Mouse (Mus musculus) c-Kit-positive CD71-negative TER-119-negative erythroid progenitor cells, embryonic 14.5 days (primary cell): ENCODE measurements at regions not wholly inside any gene's neighbourhood (a gene's known extent, or its start where the extent isn't known, plus 50 kb on each side); places are given as distances from the start of the nearest gene placed in this dataset.
"Not testable (repeated sequence)": the region's sequence is repeated elsewhere in the genome, so short reads cannot be mapped to it uniquely, and the experiment has no call there.

ENCODE experiments used
- DNase-seq: peaks from one replicate; pipeline ENCODE4 v3.0.0-alpha.2; 2013; ENCODE audit warnings: low read depth

GRCm38 (mm10) chr12:113241373-113242193 is 55.9 kb downstream of the Tmem121 start:
- no peak for DNase-seq

DNA sequence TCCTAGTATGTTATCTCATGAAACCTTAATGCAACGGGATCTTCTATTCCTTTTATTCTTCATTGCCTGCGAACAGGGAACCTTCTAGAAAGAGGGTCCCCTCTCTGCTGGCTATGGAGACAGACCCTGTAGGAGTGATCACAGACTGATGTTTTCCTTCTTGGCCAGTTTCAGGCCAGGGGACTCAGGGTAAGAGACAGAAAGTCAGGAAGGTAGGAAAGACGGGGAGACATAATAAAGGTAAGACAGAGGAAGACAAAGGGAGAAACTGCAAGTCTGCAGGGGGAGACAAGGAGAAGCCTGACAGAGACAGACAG is 56.4 kb downstream of the Tmem121 start:
- DNase-seq: no peak

GRCm38 (mm10) chr12:113244685-113245084 is 59.0 kb downstream of the Tmem121 start:
- DNase-seq: no peak

DNA sequence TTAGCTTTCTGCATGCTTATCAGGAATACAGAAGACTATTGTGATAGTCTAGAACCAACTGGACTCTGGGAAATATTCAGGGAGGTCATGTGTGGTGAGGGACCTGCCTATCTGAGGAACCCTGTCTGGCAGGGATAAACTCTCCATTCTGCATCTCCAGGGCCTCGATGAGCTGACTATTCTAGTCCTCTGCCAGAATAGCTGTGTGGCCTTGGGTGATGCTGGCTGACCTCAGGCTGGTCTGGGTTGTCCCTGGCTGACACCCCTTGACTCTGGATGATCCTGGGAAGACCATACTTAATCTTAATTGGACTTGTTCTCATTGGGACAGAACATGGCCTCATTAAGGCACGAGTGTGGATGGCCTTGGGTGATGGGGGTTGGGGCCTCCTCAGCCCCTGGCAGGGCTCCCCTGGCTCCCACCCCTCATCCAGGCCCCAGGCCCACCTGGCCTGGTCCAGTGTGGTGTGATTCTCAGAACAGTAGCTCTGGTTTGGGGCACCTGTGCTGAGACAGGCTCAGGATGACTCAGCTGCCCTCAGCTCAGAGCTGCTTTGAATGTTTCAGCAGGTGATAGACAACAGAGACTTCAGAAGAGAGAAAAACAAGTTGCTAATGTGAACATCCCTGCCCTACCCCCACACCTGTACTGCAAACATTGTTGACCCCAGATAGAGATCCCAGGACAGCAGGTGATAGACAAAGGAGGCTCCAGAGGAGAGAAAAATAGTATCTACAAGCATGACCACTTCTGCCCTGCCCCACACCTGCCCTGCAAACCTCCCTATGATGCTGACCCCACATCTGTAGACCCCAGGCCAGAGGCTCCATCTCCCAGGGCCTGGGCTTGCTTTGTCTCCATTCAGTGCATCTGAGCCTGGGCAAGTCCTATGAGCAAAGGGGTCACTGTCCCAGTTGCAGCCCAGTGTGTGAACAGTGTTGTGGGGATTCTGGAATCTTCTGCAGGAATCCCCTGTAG is 68.0 kb downstream of the Tmem121 start:
- not testable (repeated sequence) for DNase-seq

DNA sequence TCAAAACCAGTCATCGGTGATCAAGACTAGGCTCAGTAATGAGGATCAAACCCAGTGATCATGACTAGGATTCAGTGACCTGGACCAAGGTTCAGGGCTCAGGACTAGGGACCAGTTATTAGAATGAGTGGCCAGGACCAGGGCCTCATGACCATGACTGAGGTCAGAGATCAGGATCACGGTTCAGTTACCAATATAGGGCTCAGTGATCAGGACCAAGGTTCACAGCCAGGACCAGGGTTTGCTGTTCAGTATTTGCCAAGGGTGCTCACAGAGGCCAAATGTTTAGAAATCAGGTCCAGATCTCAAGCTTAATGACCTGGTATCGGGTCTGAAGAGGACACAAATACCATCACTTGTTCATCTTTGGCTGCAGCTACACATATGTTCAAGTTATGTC is 69.6 kb downstream of the Tmem121 start:
- DNase-seq: no peak

DNA sequence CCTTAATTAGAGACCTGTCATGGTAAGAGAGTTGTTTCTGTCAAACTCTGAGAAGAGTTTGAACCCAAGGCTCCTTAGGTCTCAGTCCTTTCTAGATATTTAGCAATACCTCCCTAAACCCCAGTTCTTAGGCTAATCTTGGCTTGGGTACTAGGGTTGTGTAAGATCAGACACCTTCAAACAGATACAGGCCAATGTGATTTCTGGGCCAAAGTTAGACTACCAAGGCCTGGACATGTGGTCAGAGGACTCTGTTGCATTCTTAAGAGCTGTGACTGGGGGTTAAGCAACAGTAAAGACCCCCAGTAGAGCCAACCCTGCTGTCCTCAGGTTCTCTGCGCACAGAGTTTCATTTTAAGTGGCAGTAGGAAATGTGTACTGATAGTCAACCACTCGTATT is 70.9 kb downstream of the Tmem121 start:
- no peak for DNase-seq

- no peak for DNase-seq
These were observed 71.5 kb downstream of the Tmem121 start for GRCm38 (mm10) chr12:113257243-113257642.

DNA sequence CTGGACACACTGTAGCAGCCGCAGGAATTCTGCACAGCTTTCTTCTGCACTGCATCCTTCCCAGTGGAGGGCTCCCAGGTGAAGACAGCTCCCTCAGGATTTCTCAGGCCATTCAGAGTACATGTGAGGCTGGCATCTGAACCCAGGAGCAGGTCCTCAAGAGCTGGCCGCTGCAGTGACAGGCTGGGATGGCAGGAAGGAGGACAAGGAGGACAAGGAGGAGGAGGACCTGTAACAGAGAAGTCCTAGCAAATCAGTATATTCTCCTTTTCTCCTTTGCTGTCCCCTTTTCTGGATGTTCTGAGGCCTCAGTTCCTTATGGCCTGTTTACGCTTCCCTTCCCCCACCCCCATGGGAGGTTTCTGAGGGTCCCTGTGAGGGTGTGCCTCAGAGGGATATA is 73.7 kb downstream of the Tmem121 start:
- no peak for DNase-seq

- DNase-seq: no peak
These were observed 74.6 kb downstream of the Tmem121 start for GRCm38 (mm10) chr12:113260304-113260703.

- DNase-seq: no peak
These were observed 90.2 kb downstream of the Tmem121 start for GRCm38 (mm10) chr12:113275934-113276333.

DNA sequence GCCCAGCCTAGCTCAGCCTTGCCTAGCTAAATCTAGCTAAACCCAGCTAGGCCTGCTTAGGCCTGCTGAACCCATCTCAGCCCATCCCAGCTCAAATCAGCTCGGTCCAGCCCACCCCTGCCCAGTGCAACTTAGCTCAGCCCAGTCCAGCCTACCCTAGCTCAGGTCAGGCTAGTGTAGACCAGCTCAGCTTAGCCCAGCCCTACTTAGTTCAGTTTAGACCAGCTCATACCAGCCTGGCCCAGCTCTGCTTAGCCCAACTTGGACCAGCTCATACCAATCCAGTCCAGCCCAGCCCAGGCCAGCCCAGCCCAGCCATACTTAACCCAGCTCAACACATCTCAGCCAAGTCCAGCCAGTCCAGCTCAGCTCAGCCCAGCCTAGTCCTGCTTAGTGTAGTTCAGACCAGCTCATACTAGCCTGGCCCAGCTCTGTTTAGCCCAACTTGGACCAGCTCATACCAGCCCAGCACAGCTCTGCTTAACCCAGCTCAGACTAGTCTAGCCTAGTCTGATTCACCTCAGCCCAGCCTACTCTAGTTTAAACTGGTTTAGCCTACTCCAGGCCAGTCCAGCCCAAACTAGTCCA is 90.7 kb downstream of the Tmem121 start:
- no peak for DNase-seq

DNA sequence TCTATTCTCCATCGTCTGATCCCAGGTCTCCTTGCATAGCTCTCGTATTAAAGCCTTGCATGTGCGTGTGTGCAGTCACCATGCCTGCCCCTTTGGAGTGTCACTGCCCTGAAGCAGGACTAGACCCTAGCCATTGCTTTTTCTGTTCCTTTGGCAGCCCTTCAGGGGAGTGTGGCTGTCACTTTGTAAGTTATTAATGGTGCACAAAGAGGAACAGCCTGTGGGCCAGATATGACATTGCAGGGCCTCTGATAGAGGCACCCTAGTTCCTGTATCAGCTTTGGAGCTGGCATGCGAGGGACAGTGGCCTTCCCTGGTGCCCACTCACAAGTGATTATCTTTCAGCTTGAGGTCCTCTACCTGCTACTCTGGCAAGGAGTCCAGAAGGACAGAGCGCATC is 92.0 kb downstream of the Tmem121 start:
- DNase-seq: no peak

DNA sequence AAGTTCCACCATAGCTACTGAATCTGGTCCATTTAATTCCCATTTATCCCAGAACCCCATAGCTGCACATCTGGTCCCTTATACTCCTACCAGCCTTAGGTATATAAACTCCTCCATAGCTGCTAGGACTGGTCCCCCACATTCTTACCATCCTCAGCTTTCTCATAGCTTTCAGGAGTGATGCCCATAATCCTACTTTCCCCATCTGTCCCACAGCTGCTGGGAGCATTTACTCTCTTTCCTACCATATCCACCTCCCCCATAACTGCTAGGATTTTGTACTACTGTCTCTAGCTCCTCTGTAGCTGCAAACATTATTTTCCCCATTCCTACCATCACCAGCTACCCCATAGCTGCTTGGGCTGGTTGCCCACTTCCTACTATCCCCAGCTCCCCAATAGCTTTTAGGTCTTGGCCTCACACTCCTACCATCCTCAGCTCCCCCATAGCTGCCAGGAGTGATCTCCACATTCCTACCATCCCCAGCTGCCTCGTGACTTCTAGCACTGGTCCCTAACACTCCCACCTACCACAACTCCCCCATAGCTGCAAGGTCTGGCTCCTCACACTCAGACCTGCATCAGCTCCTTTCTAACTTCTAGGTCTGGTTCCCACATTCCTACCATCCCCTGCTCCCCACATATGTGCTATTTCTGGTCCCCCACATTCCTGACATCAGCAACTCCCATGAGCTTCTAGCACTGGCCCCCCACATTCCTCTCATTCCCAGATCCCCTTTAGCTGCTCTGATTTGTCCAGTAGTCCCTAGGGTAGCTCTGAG is 106.5 kb downstream of the Tmem121 start:
- no peak for DNase-seq

GRCm38 (mm10) chr12:113295924-113296323 is 110.2 kb downstream of the Tmem121 start:
- DNase-seq: no peak

DNA sequence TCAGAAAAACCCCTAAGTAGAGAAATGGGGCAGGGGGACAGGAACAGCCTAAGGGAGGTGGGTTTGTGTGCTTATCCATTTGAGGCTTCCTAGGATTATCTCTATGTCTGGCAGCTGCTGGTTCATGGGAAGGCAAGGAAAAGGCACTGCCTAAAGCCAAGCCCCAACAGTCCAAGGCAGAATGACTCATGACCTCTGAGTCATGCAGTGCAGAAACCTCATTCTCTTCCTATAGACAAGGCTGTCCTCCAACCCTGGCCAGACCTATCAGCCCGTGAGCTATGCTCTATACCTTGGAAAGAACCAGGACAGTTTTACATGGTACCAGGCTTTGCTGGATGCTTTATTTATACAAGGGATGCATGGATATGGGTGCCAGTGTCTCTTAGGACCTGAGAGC is 120.2 kb downstream of the Tmem121 start:
- no peak for DNase-seq

DNA sequence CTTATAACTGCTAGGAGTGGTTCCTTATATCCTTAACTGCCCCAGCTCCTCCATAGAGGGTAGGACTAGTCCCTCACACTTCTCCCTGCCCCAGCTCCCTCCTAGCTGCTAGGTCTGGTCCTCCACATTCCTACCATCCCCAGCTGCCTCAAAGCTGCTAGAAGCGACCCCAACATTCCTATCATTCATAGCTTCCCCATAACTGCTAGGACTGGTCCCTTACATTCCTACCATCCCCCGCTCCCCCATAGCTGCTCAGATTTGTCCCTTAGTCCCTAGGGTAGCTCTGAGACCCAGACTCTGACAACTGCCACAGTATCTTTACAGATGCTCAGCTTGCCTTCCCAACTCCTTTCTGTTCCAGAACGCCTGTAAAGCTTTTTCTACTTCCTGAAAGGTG is 127.6 kb downstream of the Tmem121 start:
- DNase-seq: no peak

DNA sequence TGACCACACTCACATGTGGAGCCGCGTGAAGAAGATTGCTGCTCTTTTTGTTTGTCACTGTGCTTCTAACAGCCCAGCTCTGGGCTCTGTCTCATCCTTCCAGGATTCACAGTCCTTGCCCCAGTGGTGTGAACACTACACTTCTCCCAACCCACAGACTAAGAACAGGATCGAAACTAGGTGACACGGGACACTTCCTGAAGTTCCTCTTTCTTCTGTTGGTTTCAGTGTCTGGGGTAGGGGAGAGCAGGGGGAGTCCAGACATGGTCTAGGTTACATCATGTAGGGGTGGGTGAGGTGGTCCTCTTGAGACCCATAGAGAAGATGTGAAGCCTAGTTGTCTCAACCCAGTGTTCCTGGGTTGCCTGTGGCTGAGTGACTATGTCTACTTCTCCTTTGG is 128.9 kb downstream of the Tmem121 start:
- DNase-seq: peak; percentile 13

- DNase-seq: peak; percentile 12
These were observed 135.4 kb downstream of the Tmem121 start for GRCm38 (mm10) chr12:113321086-113321485.

DNA sequence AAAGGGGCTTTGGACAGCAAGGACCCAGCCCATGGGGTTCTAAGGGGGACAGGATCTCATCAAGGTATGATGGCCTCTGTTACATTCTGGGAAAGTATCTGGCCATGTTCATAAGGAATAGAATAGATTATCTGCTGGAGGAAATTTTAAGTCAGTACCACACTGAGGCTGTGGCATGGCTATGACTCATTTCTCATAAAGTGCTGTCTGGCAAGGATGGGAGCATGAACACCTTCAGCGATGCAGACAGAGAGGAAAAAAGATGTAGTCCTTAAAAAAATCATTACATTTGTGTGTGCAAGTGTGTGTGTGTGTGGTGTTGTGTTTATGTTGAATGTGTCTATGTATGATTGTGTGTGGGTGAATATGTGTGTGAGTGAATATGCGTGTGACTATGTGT is 136.4 kb downstream of the Tmem121 start:
- no peak for DNase-seq

DNA sequence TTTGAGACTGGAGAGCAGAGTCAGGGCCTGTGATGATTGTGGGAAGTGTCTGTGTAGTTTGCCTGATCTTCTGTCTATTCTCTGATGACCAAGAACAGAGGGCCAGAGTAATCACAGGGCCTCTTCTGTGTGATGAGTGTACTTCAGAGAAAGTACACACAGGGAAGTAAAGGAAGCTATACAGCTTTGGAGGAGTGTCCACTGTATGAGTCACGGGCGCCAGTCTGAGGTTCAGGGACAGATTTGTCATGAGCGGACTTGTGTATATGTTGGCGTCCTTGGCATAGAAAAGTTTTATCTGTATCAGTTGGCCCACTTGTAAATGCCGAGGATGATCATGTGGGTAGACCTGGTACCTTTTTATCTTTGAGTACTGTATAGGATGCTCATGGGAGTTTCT is 142.1 kb downstream of the Tmem121 start:
- no peak for DNase-seq

DNA sequence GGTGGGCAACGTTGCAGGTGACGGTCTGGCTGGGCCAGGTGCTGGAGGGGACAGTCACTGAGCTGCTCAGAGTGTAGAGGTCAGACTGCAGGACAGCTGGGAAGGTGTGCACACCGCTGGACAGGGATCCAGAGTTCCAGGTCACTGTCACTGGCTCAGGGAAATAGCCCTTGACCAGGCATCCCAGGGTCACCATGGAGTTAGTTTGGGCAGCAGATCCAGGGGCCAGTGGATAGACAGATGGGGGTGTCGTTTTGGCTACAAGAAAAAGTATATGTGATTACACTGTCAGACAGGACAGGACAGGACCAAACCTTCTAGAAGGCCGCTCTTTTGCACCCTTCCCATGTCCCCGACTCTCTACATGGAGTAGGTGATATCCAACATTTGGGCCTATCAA is 144.5 kb downstream of the Tmem121 start:
- DNase-seq: no peak

GRCm38 (mm10) chr12:113332226-113332625 is 146.5 kb downstream of the Tmem121 start:
- no peak for DNase-seq
